Mouse (Mus musculus) embryonic fibroblast, embryonic 13.5 days (primary cell): ENCODE data around the gene Lhx4.

Source experiments
- CTCF ChIP-seq: IDR thresholded peaks from 2 replicates; pipeline ENCODE4 v1.5.1; 2011; ENCODE audit warnings: mild to moderate bottlenecking, control low read depth, low read length, moderate library complexity, borderline replicate concordance; ENCODE audit not compliant: insufficient read depth
- POLR2A ChIP-seq: IDR thresholded peaks from 2 replicates; pipeline ENCODE4 v1.6.1; 2011; ENCODE audit warnings: low read depth, mild to moderate bottlenecking, control low read depth, low read length, moderate library complexity

- TF ChIP-seq CTCF (no peak), POLR2A (no peak)
These were observed 38.9 kb upstream of the Lhx4 start for GRCm38 (mm10) chr1:155790111-155790974.
